Mouse (Mus musculus): ENCODE data around the gene Nfic.

GRCm38 (mm10) chr10:81419111-81419928 is 36.1 kb downstream of the Nfic start:
- TF ChIP-seq CTCF (IDR thresholded peaks at IDR 0.05 in 2 of 3, conservative IDR thresholded peaks at IDR 0.05 in 1 of 3; ENCODE audit: control insufficient read depth in 1 of 3, insufficient read depth in 1 of 3, low read depth in 2 of 3, low read length in 3 of 3, poor library complexity in 1 of 3, severe bottlenecking in 1 of 3) (no peak), GABPA (IDR thresholded peaks at IDR 0.05; ENCODE audit: low read depth, low read length) (no peak), ETS1 (IDR thresholded peaks at IDR 0.05; ENCODE audit: low read depth, low read length) (no peak), GATA1 (IDR thresholded peaks at IDR 0.05; ENCODE audit: low read depth, low read length) (no peak), POLR2AphosphoS5 (IDR thresholded peaks at IDR 0.05; ENCODE audit: borderline replicate concordance, low read depth, low read length) (no peak), NELFE (IDR thresholded peaks at IDR 0.05; ENCODE audit: low read depth, low read length) (no peak), POLR2AphosphoS2 (IDR thresholded peaks at IDR 0.05; ENCODE audit: low read length) (no peak), POLR2A (IDR thresholded peaks at IDR 0.05; ENCODE audit: control insufficient read depth in 1 of 2, insufficient read depth in 1 of 2, low read depth in 1 of 2, low read length in 2 of 2, poor library complexity in 1 of 2) (no peak), ZMIZ1 (IDR thresholded peaks at IDR 0.05; ENCODE audit: low read depth, low read length) (no peak), SIN3A (IDR thresholded peaks at IDR 0.05; ENCODE audit: low read length) (no peak), SMC3 (IDR thresholded peaks at IDR 0.05; ENCODE audit: low read depth, low read length) (no peak), CHD2 (IDR thresholded peaks at IDR 0.05; ENCODE audit: low read length) (no peak), MAX (IDR thresholded peaks at IDR 0.05; ENCODE audit: low read length) (no peak), TCF12 (IDR thresholded peaks at IDR 0.05; ENCODE audit: low read depth, low read length) (no peak)

Measured in MEL (cell line).